Mouse (Mus musculus) heart, postnatal 0 days (tissue): ENCODE results near the gene Gm11634.
"Not testable (repeated sequence)": the region's sequence is repeated elsewhere in the genome, so short reads cannot be mapped to it uniquely, and the experiment has no call there.

Experiments
- CTCF ChIP-seq: IDR thresholded peaks from 2 replicates; pipeline ENCODE4 v1.5.1; 2016; ENCODE audit warnings: antibody characterized with exemption, control low read depth, low read depth
- EP300 ChIP-seq: IDR thresholded peaks from 2 replicates; pipeline ENCODE4 v1.6.1; 2016; ENCODE audit warnings: antibody characterized with exemption, low read depth

DNA sequence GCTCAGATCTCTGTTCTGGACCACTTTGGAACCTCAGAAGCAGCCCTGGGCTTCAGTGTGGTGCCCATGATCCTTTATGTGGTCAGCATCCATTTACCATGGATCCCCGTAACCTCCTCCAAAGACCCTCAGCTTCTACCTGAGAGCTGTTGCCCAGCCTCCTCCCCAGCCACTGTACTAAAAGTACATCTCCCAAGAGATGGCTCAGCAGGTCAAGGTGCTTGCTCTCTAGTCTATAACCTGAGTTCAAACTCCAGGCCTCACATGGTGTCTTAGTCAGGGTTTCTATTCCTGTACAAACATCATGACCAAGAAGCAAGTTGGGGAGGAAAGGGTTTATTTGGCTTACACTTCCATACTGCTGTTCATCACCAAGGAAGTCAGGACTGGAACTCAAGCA, 14.0 kb downstream of the Gm11634 start:
- TF ChIP-seq EP300, CTCF: not testable (repeated sequence)
